Mouse (Mus musculus): ENCODE data around the gene Agpat4.

GRCm38 (mm10) chr17:12225227-12225626 is 106.7 kb downstream of the Agpat4 start:
- TF ChIP-seq CTCF (IDR thresholded peaks at IDR 0.05; ENCODE audit: low read depth) = 0 out of 2 replicates have a peak, but pooled peaks have one; percentile 16
- TF ChIP-seq EP300 (IDR thresholded peaks at IDR 0.05; ENCODE audit: low read depth) = no peak

Data from liver, postnatal 0 days (tissue).